Mouse (Mus musculus) myocyte (in vitro differentiated cells): ENCODE results near the gene Hnrnph1.

ENCODE experiments used
- E2F4 ChIP-seq: IDR thresholded peaks from one replicate; pipeline ENCODE4 v1.6.1; 2011; ENCODE audit warnings: mild to moderate bottlenecking, control low read depth, moderate library complexity; ENCODE audit not compliant: insufficient read depth
- MAX ChIP-seq: IDR thresholded peaks from one replicate; pipeline ENCODE4 v1.6.1; 2011; ENCODE audit warnings: low read depth, mild to moderate bottlenecking, control low read depth
- USF1 ChIP-seq: IDR thresholded peaks from one replicate; pipeline ENCODE4 v1.6.1; 2011; ENCODE audit warnings: low read depth, mild to moderate bottlenecking, control low read depth, moderate library complexity

DNA sequence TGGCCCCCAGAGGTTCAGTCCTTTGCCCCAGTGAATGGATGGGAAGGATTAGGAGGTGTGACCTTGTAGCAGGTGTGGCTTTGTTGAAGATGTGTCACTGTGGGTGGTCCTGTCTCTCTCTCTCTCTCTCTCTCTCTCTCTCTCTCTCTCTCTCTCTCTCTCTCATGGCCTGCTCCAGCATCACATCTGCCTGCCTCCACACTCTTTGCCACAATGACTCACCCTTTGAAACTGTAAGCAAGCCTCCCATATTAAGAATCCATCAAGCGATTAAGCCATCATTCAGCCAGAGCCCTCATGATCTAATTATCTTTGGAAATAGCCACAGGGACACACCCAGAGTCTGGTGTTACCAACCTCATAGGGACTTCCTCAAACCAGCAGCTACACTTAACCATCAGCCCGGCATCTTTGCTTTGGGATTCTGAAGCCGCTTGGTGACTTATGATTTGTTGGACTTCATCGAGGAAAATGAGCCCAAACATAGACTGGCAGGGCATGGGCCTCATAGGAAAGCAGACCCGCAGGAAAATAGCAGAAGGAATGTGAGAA, 7.4 kb upstream of the Hnrnph1 start:
- no peak for TF ChIP-seq USF1
- no peak for TF ChIP-seq E2F4
- no peak for TF ChIP-seq MAX
